Mouse (Mus musculus): ENCODE measurements at regions not wholly inside any gene's neighbourhood (a gene's known extent, or its start where the extent isn't known, plus 50 kb on each side); places are given as distances from the start of the nearest gene placed in this dataset.

- no peak overlapping the region for H3K9ac ChIP-seq (ENCODE audit: low read depth, low read length)
- WGBS, result 63% methylated on average over 5 of the region's 5 CpGs
- no peaks in the 10 kb centered on the region for H3K4me1 ChIP-seq (ENCODE audit: control insufficient read depth, insufficient read depth, low read length)
- H3K9me3 ChIP-seq (ENCODE audit: control insufficient read depth, low read length), result no peaks in the 10 kb centered on the region
- H3K4me3 ChIP-seq (ENCODE audit: low read length), result no peak overlapping the region
- no peak overlapping the region for H3K27ac ChIP-seq (ENCODE audit: low read length)
- no peaks in the 10 kb centered on the region for H3K36me3 ChIP-seq (ENCODE audit: control insufficient read depth, insufficient read depth, low read length)
- H3K4me2 ChIP-seq (ENCODE audit: low read depth, low read length), result no peak overlapping the region
- no peak for ATAC-seq
- H3K27me3 ChIP-seq (replicated peaks; ENCODE audit: control insufficient read depth, insufficient read depth, low read length), result no peaks in the 10 kb centered on the region
These were observed 126.1 kb upstream of the Arntl start for GRCm38 (mm10) chr7:113081120-113081519.

- WGBS, result 77% methylated on average over 8 of the region's 8 CpGs
- H3K9ac ChIP-seq (ENCODE audit: low read depth, low read length), result no peak overlapping the region
- H3K27ac ChIP-seq (ENCODE audit: low read length), result no peak overlapping the region
- no peaks in the 10 kb centered on the region for H3K27me3 ChIP-seq (replicated peaks; ENCODE audit: control insufficient read depth, insufficient read depth, low read length)
- no peaks in the 10 kb centered on the region for H3K9me3 ChIP-seq (ENCODE audit: control insufficient read depth, low read length)
- H3K4me2 ChIP-seq (ENCODE audit: low read depth, low read length), result no peak overlapping the region
- no peak for ATAC-seq
- H3K4me3 ChIP-seq (ENCODE audit: low read length), result no peak overlapping the region
- no peaks in the 10 kb centered on the region for H3K4me1 ChIP-seq (ENCODE audit: control insufficient read depth, insufficient read depth, low read length)
- no peaks in the 10 kb centered on the region for H3K36me3 ChIP-seq (ENCODE audit: control insufficient read depth, insufficient read depth, low read length)
These were observed 122.2 kb upstream of the Arntl start for GRCm38 (mm10) chr7:113084930-113085625.

GRCm38 (mm10) chr7:113086158-113086557 is 121.1 kb upstream of the Arntl start:
- no peaks in the 10 kb centered on the region for H3K36me3 ChIP-seq (ENCODE audit: control insufficient read depth, insufficient read depth, low read length)
- H3K4me3 ChIP-seq (ENCODE audit: low read length), result no peak overlapping the region
- H3K9ac ChIP-seq (ENCODE audit: low read depth, low read length), result no peak overlapping the region
- no peaks in the 10 kb centered on the region for H3K9me3 ChIP-seq (ENCODE audit: control insufficient read depth, low read length)
- no peak for ATAC-seq
- no peaks in the 10 kb centered on the region for H3K4me1 ChIP-seq (ENCODE audit: control insufficient read depth, insufficient read depth, low read length)
- no peaks in the 10 kb centered on the region for H3K27me3 ChIP-seq (replicated peaks; ENCODE audit: control insufficient read depth, insufficient read depth, low read length)
- no peak overlapping the region for H3K4me2 ChIP-seq (ENCODE audit: low read depth, low read length)
- 53% methylated on average over 1 of the region's 1 CpGs for WGBS
- H3K27ac ChIP-seq (ENCODE audit: low read length), result no peak overlapping the region

GRCm38 (mm10) chr7:113087646-113088045 is 119.6 kb upstream of the Arntl start:
- no peaks in the 10 kb centered on the region for H3K36me3 ChIP-seq (ENCODE audit: control insufficient read depth, insufficient read depth, low read length)
- no peak overlapping the region for H3K9ac ChIP-seq (ENCODE audit: low read depth, low read length)
- H3K27ac ChIP-seq (ENCODE audit: low read length), result no peak overlapping the region
- H3K27me3 ChIP-seq (replicated peaks; ENCODE audit: control insufficient read depth, insufficient read depth, low read length), result no peaks in the 10 kb centered on the region
- 76% methylated on average over 5 of the region's 5 CpGs for WGBS
- no peak overlapping the region for H3K4me3 ChIP-seq (ENCODE audit: low read length)
- H3K9me3 ChIP-seq (ENCODE audit: control insufficient read depth, low read length), result no peaks in the 10 kb centered on the region
- no peak overlapping the region for H3K4me2 ChIP-seq (ENCODE audit: low read depth, low read length)
- no peaks in the 10 kb centered on the region for H3K4me1 ChIP-seq (ENCODE audit: control insufficient read depth, insufficient read depth, low read length)
- ATAC-seq, result no peak

- Histone ChIP-seq H3K9me3 (ENCODE audit: control insufficient read depth, low read length) (no peaks in the 10 kb centered on the region), H3K27me3 (replicated peaks; ENCODE audit: control insufficient read depth, insufficient read depth, low read length) (no peaks in the 10 kb centered on the region), H3K36me3 (ENCODE audit: control insufficient read depth, insufficient read depth, low read length) (no peaks in the 10 kb centered on the region), H3K27ac (ENCODE audit: low read length) (no peak overlapping the region), H3K4me1 (ENCODE audit: control insufficient read depth, insufficient read depth, low read length) (no peaks in the 10 kb centered on the region), H3K9ac (ENCODE audit: low read depth, low read length) (no peak overlapping the region), H3K4me3 (ENCODE audit: low read length) (no peak overlapping the region), H3K4me2 (ENCODE audit: low read depth, low read length) (no peak overlapping the region)
- WGBS, result 80% methylated on average over 4 of the region's 4 CpGs
- no peak for ATAC-seq
These were observed 118.2 kb upstream of the Arntl start for GRCm38 (mm10) chr7:113089044-113089443.

- Histone ChIP-seq H3K9ac (ENCODE audit: low read depth, low read length) (no peak overlapping the region), H3K27ac (ENCODE audit: low read length) (no peak overlapping the region), H3K4me2 (ENCODE audit: low read depth, low read length) (no peak overlapping the region), H3K4me3 (ENCODE audit: low read length) (no peak overlapping the region), H3K36me3 (ENCODE audit: control insufficient read depth, insufficient read depth, low read length) (no peaks in the 10 kb centered on the region), H3K27me3 (replicated peaks; ENCODE audit: control insufficient read depth, insufficient read depth, low read length) (no peaks in the 10 kb centered on the region), H3K4me1 (ENCODE audit: control insufficient read depth, insufficient read depth, low read length) (no peaks in the 10 kb centered on the region), H3K9me3 (ENCODE audit: control insufficient read depth, low read length) (no peaks in the 10 kb centered on the region)
- 44% methylated on average over 5 of the region's 5 CpGs for WGBS
- ATAC-seq, result no peak
These were observed 113.3 kb upstream of the Arntl start for GRCm38 (mm10) chr7:113093931-113094330.

- Histone ChIP-seq H3K9me3 (ENCODE audit: control insufficient read depth, low read length) (no peaks in the 10 kb centered on the region), H3K4me1 (ENCODE audit: control insufficient read depth, insufficient read depth, low read length) (no peaks in the 10 kb centered on the region), H3K27ac (ENCODE audit: low read length) (no peak overlapping the region), H3K4me2 (ENCODE audit: low read depth, low read length) (no peak overlapping the region), H3K27me3 (replicated peaks; ENCODE audit: control insufficient read depth, insufficient read depth, low read length) (no peaks in the 10 kb centered on the region), H3K4me3 (ENCODE audit: low read length) (no peak overlapping the region), H3K9ac (ENCODE audit: low read depth, low read length) (no peak overlapping the region), H3K36me3 (ENCODE audit: control insufficient read depth, insufficient read depth, low read length) (no peaks in the 10 kb centered on the region)
- 83% methylated on average over 3 of the region's 3 CpGs for WGBS
- no peak for ATAC-seq
These were observed 112.2 kb upstream of the Arntl start for GRCm38 (mm10) chr7:113095092-113095491.

- 90% methylated on average over 7 of the region's 7 CpGs for WGBS
- H3K27me3 ChIP-seq (replicated peaks; ENCODE audit: control insufficient read depth, insufficient read depth, low read length), result no peaks in the 10 kb centered on the region
- no peaks in the 10 kb centered on the region for H3K36me3 ChIP-seq (ENCODE audit: control insufficient read depth, insufficient read depth, low read length)
- H3K9ac ChIP-seq (ENCODE audit: low read depth, low read length), result no peak overlapping the region
- no peaks in the 10 kb centered on the region for H3K4me1 ChIP-seq (ENCODE audit: control insufficient read depth, insufficient read depth, low read length)
- ATAC-seq, result no peak
- H3K4me3 ChIP-seq (ENCODE audit: low read length), result no peak overlapping the region
- no peak overlapping the region for H3K4me2 ChIP-seq (ENCODE audit: low read depth, low read length)
- no peaks in the 10 kb centered on the region for H3K9me3 ChIP-seq (ENCODE audit: control insufficient read depth, low read length)
- H3K27ac ChIP-seq (ENCODE audit: low read length), result no peak overlapping the region
These were observed 103.0 kb upstream of the Arntl start for GRCm38 (mm10) chr7:113104265-113104664.

GRCm38 (mm10) chr7:113105359-113105758 is 101.9 kb upstream of the Arntl start:
- no peaks in the 10 kb centered on the region for H3K27me3 ChIP-seq (replicated peaks; ENCODE audit: control insufficient read depth, insufficient read depth, low read length)
- ATAC-seq, result no peak
- H3K9me3 ChIP-seq (ENCODE audit: control insufficient read depth, low read length), result no peaks in the 10 kb centered on the region
- no peak overlapping the region for H3K4me3 ChIP-seq (ENCODE audit: low read length)
- H3K27ac ChIP-seq (ENCODE audit: low read length), result no peak overlapping the region
- H3K4me1 ChIP-seq (ENCODE audit: control insufficient read depth, insufficient read depth, low read length), result no peaks in the 10 kb centered on the region
- WGBS, result 39% methylated on average over 1 of the region's 1 CpGs
- no peaks in the 10 kb centered on the region for H3K36me3 ChIP-seq (ENCODE audit: control insufficient read depth, insufficient read depth, low read length)
- no peak overlapping the region for H3K4me2 ChIP-seq (ENCODE audit: low read depth, low read length)
- H3K9ac ChIP-seq (ENCODE audit: low read depth, low read length), result no peak overlapping the region

GRCm38 (mm10) chr7:113106731-113107130 is 100.5 kb upstream of the Arntl start:
- 87% methylated on average over 7 of the region's 7 CpGs for WGBS
- no peaks in the 10 kb centered on the region for H3K27me3 ChIP-seq (replicated peaks; ENCODE audit: control insufficient read depth, insufficient read depth, low read length)
- no peak for ATAC-seq
- H3K9me3 ChIP-seq (ENCODE audit: control insufficient read depth, low read length), result no peaks in the 10 kb centered on the region
- no peaks in the 10 kb centered on the region for H3K4me1 ChIP-seq (ENCODE audit: control insufficient read depth, insufficient read depth, low read length)
- no peak overlapping the region for H3K4me3 ChIP-seq (ENCODE audit: low read length)
- no peak overlapping the region for H3K9ac ChIP-seq (ENCODE audit: low read depth, low read length)
- H3K4me2 ChIP-seq (ENCODE audit: low read depth, low read length), result no peak overlapping the region
- H3K36me3 ChIP-seq (ENCODE audit: control insufficient read depth, insufficient read depth, low read length), result no peaks in the 10 kb centered on the region
- H3K27ac ChIP-seq (ENCODE audit: low read length), result no peak overlapping the region
